Mouse (Mus musculus): Measurements from ENCODE around the gene Man1c1. TPM values are rescaled to one million over a fixed set of nuclear protein-coding genes. Genes with fewer than 3 reads are reported as not detected.

The Man1c1 gene
- polyA plus RNA-seq, 1 experiment from 2014 or later, result 2.6 TPM

DNA sequence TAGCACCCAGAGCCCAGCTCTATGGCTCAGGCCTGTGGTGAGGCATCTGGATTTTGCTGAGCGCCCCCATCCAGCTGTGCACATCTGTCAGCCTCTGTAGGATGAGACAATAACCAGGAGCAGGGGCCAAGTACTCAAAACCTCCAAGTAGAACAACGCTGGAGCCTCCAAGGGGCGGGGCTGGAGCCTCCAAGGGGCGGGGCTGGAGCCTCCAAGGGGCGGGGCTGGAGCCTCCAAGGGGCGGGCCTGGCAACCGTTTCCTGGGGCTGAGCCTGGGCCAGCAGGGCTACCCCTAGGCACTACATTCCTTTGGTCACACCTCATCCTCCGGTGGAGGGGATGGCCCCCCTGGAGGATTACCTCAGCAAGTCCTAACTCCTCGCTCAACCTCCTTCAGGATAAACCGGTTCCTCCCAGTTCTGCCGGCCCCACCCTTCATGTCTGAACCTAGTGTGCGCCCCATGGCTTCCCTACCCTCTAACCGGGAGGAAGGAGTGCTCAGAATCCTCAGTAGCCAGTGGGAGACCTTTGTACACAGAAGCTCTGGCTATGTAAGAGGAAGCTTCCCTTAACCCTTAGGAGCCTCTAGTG lies 30.0 kb upstream of the Man1c1 start:
- Histone ChIP-seq H3K27me3 (ENCODE audit: control insufficient read depth, insufficient read depth, low read length) (no peaks in the 10 kb centered on the region), H3K4me1 (ENCODE audit: control insufficient read depth, insufficient read depth, low read length) (peaks cover 38% of the 10 kb centered on the region), H3K27ac (replicated peaks; ENCODE audit: low read depth, low read length) (peak overlapping the region; percentile 30; the same call in 1 of the 2 replicates), H3K9me3 (ENCODE audit: control insufficient read depth, low read length) (no peaks in the 10 kb centered on the region), H3K4me2 (ENCODE audit: low read depth, severe bottlenecking) (no peak overlapping the region; the same call in 1 of the 2 replicates), H3K4me3 (ENCODE audit: low read depth, low read length) (no peak overlapping the region), H3K9ac (ENCODE audit: low read length) (no peak overlapping the region), H3K36me3 (ENCODE audit: control insufficient read depth, insufficient read depth, low read length) (no peaks in the 10 kb centered on the region)
- DNase-seq (ENCODE audit: low spot score), result peak; percentile 66
- 7% methylated on average over 13 of the region's 13 CpGs for WGBS
- ATAC-seq (ENCODE audit: insufficient number of reproducible peaks, low FRiP score, low TSS enrichment, low read depth), result 0 out of 2 replicates have a peak, but pooled peaks have one; percentile 65

DNA sequence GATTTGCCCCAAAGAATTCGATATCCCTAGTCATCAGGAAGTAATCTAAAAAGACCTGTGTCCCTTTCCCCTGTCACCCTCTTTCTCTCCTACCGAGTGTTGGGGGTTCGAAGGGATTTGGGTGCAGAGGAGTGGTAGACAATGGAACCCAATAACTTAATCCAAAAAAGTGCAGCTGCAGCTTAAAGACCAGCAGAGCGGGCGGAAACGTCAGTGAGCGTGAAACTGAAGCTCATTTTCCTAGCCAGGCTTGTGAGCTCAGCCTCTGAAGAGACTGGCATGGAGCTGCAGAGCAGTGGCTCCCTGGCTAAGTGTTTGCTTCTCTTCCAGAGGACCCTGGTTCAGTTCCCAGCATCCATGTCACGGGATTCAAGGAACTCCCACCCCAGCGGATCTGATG lies 29.3 kb upstream of the Man1c1 start:
- H3K9me3 ChIP-seq (ENCODE audit: control insufficient read depth, low read length), result no peaks in the 10 kb centered on the region
- ATAC-seq (ENCODE audit: insufficient number of reproducible peaks, low FRiP score, low TSS enrichment, low read depth) (no peak), DNase-seq (ENCODE audit: low spot score) (no peak)
- 59% methylated on average over 9 of the region's 9 CpGs for WGBS
- peaks cover 38% of the 10 kb centered on the region for H3K4me1 ChIP-seq (ENCODE audit: control insufficient read depth, insufficient read depth, low read length)
- H3K36me3 ChIP-seq (ENCODE audit: control insufficient read depth, insufficient read depth, low read length), result no peaks in the 10 kb centered on the region
- no peak overlapping the region for H3K4me3 ChIP-seq (ENCODE audit: low read depth, low read length)
- no peak overlapping the region for H3K4me2 ChIP-seq (ENCODE audit: low read depth, severe bottlenecking)
- no peak overlapping the region for H3K27ac ChIP-seq (replicated peaks; ENCODE audit: low read depth, low read length)
- H3K9ac ChIP-seq (ENCODE audit: low read length), result no peak overlapping the region
- H3K27me3 ChIP-seq (ENCODE audit: control insufficient read depth, insufficient read depth, low read length), result no peaks in the 10 kb centered on the region

DNA sequence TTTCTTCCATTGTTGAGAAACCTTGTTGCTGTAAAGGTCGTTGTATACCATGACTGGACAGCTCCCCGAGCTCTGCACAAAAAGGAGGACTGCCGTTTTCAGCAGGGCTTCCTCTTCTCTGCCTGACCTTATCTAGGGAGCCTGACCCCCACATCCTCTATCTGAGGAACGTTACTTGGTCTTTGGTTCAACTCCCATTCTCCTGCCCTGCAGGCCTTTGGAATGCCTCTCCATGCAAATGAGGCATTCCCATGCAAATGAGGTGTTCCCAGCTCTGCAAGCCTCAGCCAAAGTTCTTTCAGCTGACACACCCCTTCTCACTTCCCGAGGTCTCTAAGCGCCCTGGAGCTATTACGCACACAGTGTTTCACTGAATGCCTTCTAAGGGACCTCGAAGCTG lies 26.0 kb upstream of the Man1c1 start:
- WGBS, result 9% methylated on average over 8 of the region's 8 CpGs
- Histone ChIP-seq H3K9ac (ENCODE audit: low read length) (no peak overlapping the region), H3K4me2 (ENCODE audit: low read depth, severe bottlenecking) (no peak overlapping the region), H3K27ac (replicated peaks; ENCODE audit: low read depth, low read length) (no peak overlapping the region), H3K4me3 (ENCODE audit: low read depth, low read length) (no peak overlapping the region), H3K4me1 (ENCODE audit: control insufficient read depth, insufficient read depth, low read length) (peaks cover 10% of the 10 kb centered on the region), H3K9me3 (ENCODE audit: control insufficient read depth, low read length) (no peaks in the 10 kb centered on the region), H3K27me3 (ENCODE audit: control insufficient read depth, insufficient read depth, low read length) (no peaks in the 10 kb centered on the region), H3K36me3 (ENCODE audit: control insufficient read depth, insufficient read depth, low read length) (no peaks in the 10 kb centered on the region)
- no peak for DNase-seq (ENCODE audit: low spot score)
- ATAC-seq (ENCODE audit: insufficient number of reproducible peaks, low FRiP score, low TSS enrichment, low read depth), result no peak

DNA sequence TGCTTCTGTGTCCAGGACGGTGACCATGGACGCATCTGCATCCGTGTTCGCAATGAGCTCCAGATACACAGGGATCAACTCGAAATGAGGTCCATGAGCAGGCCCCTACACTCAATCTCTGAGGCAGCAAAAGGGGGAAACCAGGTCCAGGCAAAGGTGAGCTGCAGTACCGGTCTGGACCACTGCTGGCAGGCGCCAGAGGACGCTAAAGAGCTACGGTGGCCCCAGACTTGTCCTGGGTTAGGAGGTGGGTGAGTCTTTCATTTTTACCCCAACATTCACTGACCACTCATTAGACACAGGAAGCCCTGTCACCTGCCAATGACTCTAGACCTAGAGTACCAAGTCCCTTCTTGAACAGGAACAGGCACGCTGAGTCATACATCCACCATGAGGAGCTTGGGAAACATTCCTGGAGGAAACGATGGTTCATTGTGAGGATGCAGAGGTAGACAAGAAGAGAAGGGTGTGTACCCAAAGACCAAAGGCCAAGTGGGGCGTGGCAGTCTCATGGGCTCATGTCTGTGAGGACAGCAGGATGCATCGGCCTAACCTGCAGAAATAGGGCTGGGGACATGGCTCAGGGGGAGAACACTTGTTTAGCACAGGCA lies 21.8 kb upstream of the Man1c1 start:
- no peak for ATAC-seq (ENCODE audit: insufficient number of reproducible peaks, low FRiP score, low TSS enrichment, low read depth)
- H3K4me3 ChIP-seq (ENCODE audit: low read depth, low read length), result no peak overlapping the region

DNA sequence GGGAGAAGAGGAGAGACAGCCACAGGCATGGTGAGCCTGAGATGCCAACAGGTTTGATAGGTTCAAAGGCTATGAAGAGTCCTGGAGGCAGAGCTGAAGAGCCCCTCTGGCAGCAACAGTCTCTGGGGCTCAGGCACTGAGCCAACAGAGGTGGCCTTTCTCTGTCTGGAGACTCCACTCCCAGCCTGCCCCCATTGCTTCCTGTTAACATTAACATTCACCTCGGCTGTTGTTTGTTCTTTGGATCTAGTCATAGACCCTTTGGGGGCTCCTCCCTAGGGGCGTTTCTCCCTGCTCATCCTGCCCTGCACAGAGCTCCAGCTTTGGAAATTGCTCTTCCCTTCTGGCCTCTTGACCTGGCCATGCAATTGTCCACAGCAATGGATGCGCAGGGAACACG lies 20.9 kb upstream of the Man1c1 start:
- Histone ChIP-seq H3K36me3 (ENCODE audit: control insufficient read depth, insufficient read depth, low read length) (no peaks in the 10 kb centered on the region), H3K27ac (replicated peaks; ENCODE audit: low read depth, low read length) (no peak overlapping the region), H3K4me3 (ENCODE audit: low read depth, low read length) (no peak overlapping the region), H3K4me2 (ENCODE audit: low read depth, severe bottlenecking) (no peak overlapping the region), H3K4me1 (ENCODE audit: control insufficient read depth, insufficient read depth, low read length) (no peaks in the 10 kb centered on the region; the same call in 1 of the 2 replicates), H3K27me3 (ENCODE audit: control insufficient read depth, insufficient read depth, low read length) (no peaks in the 10 kb centered on the region), H3K9me3 (ENCODE audit: control insufficient read depth, low read length) (no peaks in the 10 kb centered on the region), H3K9ac (ENCODE audit: low read length) (no peak overlapping the region)
- DNase-seq (ENCODE audit: low spot score) (no peak), ATAC-seq (ENCODE audit: insufficient number of reproducible peaks, low FRiP score, low TSS enrichment, low read depth) (no peak)
- 64% methylated on average over 4 of the region's 4 CpGs for WGBS

More for the DNA sequence above, 21.8 kb upstream of the Man1c1 start:
- H3K4me2 ChIP-seq (ENCODE audit: low read depth, severe bottlenecking), result no peak overlapping the region
- 62% methylated on average over 13 of the region's 13 CpGs for whole genome bisulfite sequencing
- H3K27me3 ChIP-seq (ENCODE audit: control insufficient read depth, insufficient read depth, low read length), result no peaks in the 10 kb centered on the region
- H3K4me1 ChIP-seq (ENCODE audit: control insufficient read depth, insufficient read depth, low read length), result peaks cover 3% of the 10 kb centered on the region
- no peak for DNase-seq (ENCODE audit: low spot score)
- no peak overlapping the region for H3K27ac ChIP-seq (replicated peaks; ENCODE audit: low read depth, low read length)
- no peaks in the 10 kb centered on the region for H3K36me3 ChIP-seq (ENCODE audit: control insufficient read depth, insufficient read depth, low read length)
- no peak overlapping the region for H3K9ac ChIP-seq (ENCODE audit: low read length)
- H3K9me3 ChIP-seq (ENCODE audit: control insufficient read depth, low read length), result no peaks in the 10 kb centered on the region

DNA sequence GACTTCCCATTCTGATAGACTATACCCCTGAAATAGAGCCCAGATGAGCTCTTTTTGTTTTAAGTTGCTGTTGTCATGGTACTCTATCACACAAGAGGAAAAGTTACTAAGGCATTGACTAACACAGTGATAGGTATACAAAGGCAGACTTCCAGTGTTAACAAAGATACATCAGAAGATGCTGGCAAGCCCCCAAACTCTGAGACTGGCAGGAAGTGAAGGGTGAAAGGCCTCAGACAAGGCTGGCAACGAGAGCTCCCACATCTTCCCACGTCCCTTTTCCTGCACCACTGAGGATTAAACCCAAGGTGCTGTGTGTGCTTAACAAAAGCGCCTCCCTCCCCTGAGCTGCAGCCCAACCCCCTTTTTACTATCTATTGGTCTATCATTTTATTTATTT lies 19.2 kb upstream of the Man1c1 start:
- no peak for ATAC-seq (ENCODE audit: insufficient number of reproducible peaks, low FRiP score, low TSS enrichment, low read depth)
- no peaks in the 10 kb centered on the region for H3K9me3 ChIP-seq (ENCODE audit: control insufficient read depth, low read length)
- DNase-seq (ENCODE audit: low spot score), result no peak
- H3K4me1 ChIP-seq (ENCODE audit: control insufficient read depth, insufficient read depth, low read length), result no peaks in the 10 kb centered on the region
- no peak overlapping the region for H3K4me2 ChIP-seq (ENCODE audit: low read depth, severe bottlenecking)
- no peak overlapping the region for H3K9ac ChIP-seq (ENCODE audit: low read length)
- H3K36me3 ChIP-seq (ENCODE audit: control insufficient read depth, insufficient read depth, low read length), result no peaks in the 10 kb centered on the region
- no peak overlapping the region for H3K27ac ChIP-seq (replicated peaks; ENCODE audit: low read depth, low read length)
- no peak overlapping the region for H3K4me3 ChIP-seq (ENCODE audit: low read depth, low read length)
- WGBS, result 89% methylated on average over 3 of the region's 3 CpGs
- no peaks in the 10 kb centered on the region for H3K27me3 ChIP-seq (ENCODE audit: control insufficient read depth, insufficient read depth, low read length)

DNA sequence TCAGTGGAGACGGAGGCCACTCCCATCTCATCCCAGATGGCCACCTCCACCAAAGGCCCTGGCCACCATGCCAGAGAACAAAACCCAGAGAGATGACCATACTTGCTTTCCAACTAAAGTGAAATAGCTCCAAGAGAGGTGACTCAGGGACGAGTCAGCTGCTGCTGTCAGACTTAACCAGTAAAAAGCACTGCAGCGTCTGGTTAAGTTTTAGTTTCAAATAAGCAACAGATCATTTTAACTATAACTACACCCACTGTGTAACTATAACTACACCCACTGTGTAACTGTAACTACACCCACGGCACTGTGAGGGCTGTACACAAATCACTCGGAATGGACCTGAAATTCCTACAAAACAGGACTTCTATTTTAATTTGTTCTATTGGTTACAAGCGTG lies 17.0 kb upstream of the Man1c1 start:
- no peak overlapping the region for H3K9ac ChIP-seq (ENCODE audit: low read length)
- H3K4me2 ChIP-seq (ENCODE audit: low read depth, severe bottlenecking), result no peak overlapping the region
- H3K4me3 ChIP-seq (ENCODE audit: low read depth, low read length), result no peak overlapping the region
- no peaks in the 10 kb centered on the region for H3K9me3 ChIP-seq (ENCODE audit: control insufficient read depth, low read length)
- DNase-seq (ENCODE audit: low spot score) (no peak), ATAC-seq (ENCODE audit: insufficient number of reproducible peaks, low FRiP score, low TSS enrichment, low read depth) (no peak)
- H3K27me3 ChIP-seq (ENCODE audit: control insufficient read depth, insufficient read depth, low read length), result no peaks in the 10 kb centered on the region
- WGBS, result 87% methylated on average over 6 of the region's 6 CpGs
- no peak overlapping the region for H3K27ac ChIP-seq (replicated peaks; ENCODE audit: low read depth, low read length)
- no peaks in the 10 kb centered on the region for H3K4me1 ChIP-seq (ENCODE audit: control insufficient read depth, insufficient read depth, low read length)
- H3K36me3 ChIP-seq (ENCODE audit: control insufficient read depth, insufficient read depth, low read length), result no peaks in the 10 kb centered on the region

DNA sequence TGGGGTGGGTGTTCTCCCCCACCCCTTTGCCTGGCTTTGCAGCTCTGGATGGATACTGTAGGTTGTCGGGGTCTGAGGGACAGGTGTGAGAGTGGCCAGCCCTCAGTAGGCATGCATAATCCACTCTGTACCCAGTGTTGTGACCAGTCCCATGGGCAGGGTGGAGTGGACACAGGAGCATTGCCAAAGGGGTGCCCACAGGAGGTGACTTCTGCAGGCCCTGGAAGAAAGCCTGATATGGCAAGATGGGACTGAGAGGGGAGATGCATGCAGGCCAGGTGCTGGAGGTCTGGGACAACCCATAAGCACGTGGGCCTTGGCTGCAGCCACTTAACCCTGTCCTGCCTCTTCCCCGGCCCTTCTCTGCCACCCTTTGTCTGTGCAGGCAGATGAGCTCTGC lies 16.3 kb upstream of the Man1c1 start:
- no peaks in the 10 kb centered on the region for H3K9me3 ChIP-seq (ENCODE audit: control insufficient read depth, low read length)
- no peak overlapping the region for H3K9ac ChIP-seq (ENCODE audit: low read length)
- WGBS, result 71% methylated on average over 3 of the region's 3 CpGs
- no peaks in the 10 kb centered on the region for H3K36me3 ChIP-seq (ENCODE audit: control insufficient read depth, insufficient read depth, low read length)
- H3K4me1 ChIP-seq (ENCODE audit: control insufficient read depth, insufficient read depth, low read length), result no peaks in the 10 kb centered on the region
- H3K27ac ChIP-seq (replicated peaks; ENCODE audit: low read depth, low read length), result no peak overlapping the region
- H3K4me2 ChIP-seq (ENCODE audit: low read depth, severe bottlenecking), result no peak overlapping the region
- DNase-seq (ENCODE audit: low spot score), result no peak
- no peak overlapping the region for H3K4me3 ChIP-seq (ENCODE audit: low read depth, low read length)
- no peak for ATAC-seq (ENCODE audit: insufficient number of reproducible peaks, low FRiP score, low TSS enrichment, low read depth)
- no peaks in the 10 kb centered on the region for H3K27me3 ChIP-seq (ENCODE audit: control insufficient read depth, insufficient read depth, low read length)

DNA sequence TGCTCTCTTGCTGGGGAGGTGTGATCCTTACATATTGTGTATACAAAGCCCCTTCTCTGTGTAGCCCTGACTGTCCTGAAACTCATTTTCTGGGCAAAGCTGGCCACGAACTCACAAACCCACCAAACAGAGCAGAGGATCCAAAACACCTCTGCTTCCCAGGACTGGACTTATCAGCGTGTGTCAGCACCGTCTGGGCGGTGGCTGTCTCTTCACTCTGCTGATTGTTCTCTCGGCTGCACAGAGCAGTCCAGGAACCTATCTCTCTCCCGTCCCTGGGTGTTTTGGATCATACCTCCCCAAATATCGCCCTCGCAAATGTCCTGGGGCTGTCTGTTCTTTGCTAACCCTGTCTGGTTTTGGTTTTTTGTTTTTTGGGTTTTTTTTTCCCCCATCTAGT lies 15.4 kb upstream of the Man1c1 start:
- no peak overlapping the region for H3K27ac ChIP-seq (replicated peaks; ENCODE audit: low read depth, low read length)
- H3K9me3 ChIP-seq (ENCODE audit: control insufficient read depth, low read length), result no peaks in the 10 kb centered on the region
- no peak overlapping the region for H3K9ac ChIP-seq (ENCODE audit: low read length)
- no peak overlapping the region for H3K4me2 ChIP-seq (ENCODE audit: low read depth, severe bottlenecking)
- no peak overlapping the region for H3K4me3 ChIP-seq (ENCODE audit: low read depth, low read length)
- WGBS, result 77% methylated on average over 8 of the region's 8 CpGs
- ATAC-seq (ENCODE audit: insufficient number of reproducible peaks, low FRiP score, low TSS enrichment, low read depth), result no peak
- DNase-seq (ENCODE audit: low spot score), result no peak
- no peaks in the 10 kb centered on the region for H3K27me3 ChIP-seq (ENCODE audit: control insufficient read depth, insufficient read depth, low read length)
- no peaks in the 10 kb centered on the region for H3K36me3 ChIP-seq (ENCODE audit: control insufficient read depth, insufficient read depth, low read length)
- H3K4me1 ChIP-seq (ENCODE audit: control insufficient read depth, insufficient read depth, low read length), result no peaks in the 10 kb centered on the region

Measured in limb, embryonic 11.5 days (tissue).